Mouse (Mus musculus) right cerebral cortex, adult 18-20 months (tissue): ENCODE data around the gene March4.
A peak's percentile ranks its signal among the peaks of the same experiment; 100 is the strongest.

Source experiments
- DNase-seq: peaks from one replicate; pipeline ENCODE4 v3.0.0; 2022; ENCODE audit warnings: mixed read lengths

March4 gene

GRCm38 (mm10) chr1:72529192-72529591 lies 7.5 kb downstream of the March4 start:
- no peak for DNase-seq

- no peak for DNase-seq
These were observed 13.1 kb downstream of the March4 start for GRCm38 (mm10) chr1:72523601-72524000.

- no peak for DNase-seq
These were observed 25.8 kb downstream of the March4 start for GRCm38 (mm10) chr1:72510778-72511520.

GRCm38 (mm10) chr1:72509551-72509950 lies 27.2 kb downstream of the March4 start:
- no peak for DNase-seq

GRCm38 (mm10) chr1:72507670-72508069 lies 29.1 kb downstream of the March4 start:
- no peak for DNase-seq

- peak; percentile 45 for DNase-seq
These were observed 30.5 kb downstream of the March4 start for GRCm38 (mm10) chr1:72506202-72506601.

GRCm38 (mm10) chr1:72497609-72498008 lies 39.1 kb downstream of the March4 start:
- DNase-seq = no peak

- DNase-seq = no peak
These were observed 43.3 kb downstream of the March4 start for GRCm38 (mm10) chr1:72493454-72493853.

GRCm38 (mm10) chr1:72492666-72493065 lies 44.1 kb downstream of the March4 start:
- peak; percentile 40 for DNase-seq

- no peak for DNase-seq
These were observed 45.4 kb downstream of the March4 start for GRCm38 (mm10) chr1:72491307-72491706.

GRCm38 (mm10) chr1:72490801-72491200 lies 45.9 kb downstream of the March4 start:
- no peak for DNase-seq

- no peak for DNase-seq
These were observed 46.5 kb downstream of the March4 start for GRCm38 (mm10) chr1:72490193-72490592.

GRCm38 (mm10) chr1:72476594-72476993 lies 60.1 kb downstream of the March4 start:
- no peak for DNase-seq

GRCm38 (mm10) chr1:72469075-72469474 lies 67.7 kb downstream of the March4 start:
- no peak for DNase-seq

- no peak for DNase-seq
These were observed 68.2 kb downstream of the March4 start for GRCm38 (mm10) chr1:72468466-72469003.

- peak; percentile 69 for DNase-seq
These were observed 71.7 kb downstream of the March4 start for GRCm38 (mm10) chr1:72464926-72465583.

GRCm38 (mm10) chr1:72462516-72462915 lies 74.2 kb downstream of the March4 start:
- DNase-seq = no peak

GRCm38 (mm10) chr1:72457652-72458051 lies 79.1 kb downstream of the March4 start:
- peak; percentile 25 for DNase-seq

- no peak for DNase-seq
These were observed 80.8 kb downstream of the March4 start for GRCm38 (mm10) chr1:72455923-72456322.

GRCm38 (mm10) chr1:72454733-72455201 lies 82.0 kb downstream of the March4 start:
- DNase-seq = no peak

GRCm38 (mm10) chr1:72452839-72453238 lies 83.9 kb downstream of the March4 start:
- DNase-seq = no peak

- DNase-seq = no peak
These were observed 85.9 kb downstream of the March4 start for GRCm38 (mm10) chr1:72450790-72451189.

- DNase-seq = no peak
These were observed 87.0 kb downstream of the March4 start for GRCm38 (mm10) chr1:72449752-72450151.

GRCm38 (mm10) chr1:72442747-72443146 lies 94.0 kb downstream of the March4 start:
- no peak for DNase-seq
